Mouse (Mus musculus) thymus, adult 2 months (tissue): ENCODE data around the gene Rragb.

Source experiments
- CTCF ChIP-seq: fragments of 200-500 bp; IDR thresholded peaks from 2 replicates; pipeline ENCODE4 v1.5.1; 2012; ENCODE audit warnings: mild to moderate bottlenecking, control low read depth, low read length, moderate library complexity, borderline replicate concordance; ENCODE audit not compliant: control insufficient read depth, poor library complexity, insufficient read depth; ENCODE audit errors: extremely low read depth
- POLR2A ChIP-seq: fragments of 200-500 bp; IDR thresholded peaks from 2 replicates; pipeline ENCODE4 v1.6.1; 2012; ENCODE audit warnings: mild to moderate bottlenecking, low read length, control low read depth, moderate library complexity; ENCODE audit not compliant: control insufficient read depth, poor library complexity, insufficient read depth; ENCODE audit errors: extremely low read depth

DNA sequence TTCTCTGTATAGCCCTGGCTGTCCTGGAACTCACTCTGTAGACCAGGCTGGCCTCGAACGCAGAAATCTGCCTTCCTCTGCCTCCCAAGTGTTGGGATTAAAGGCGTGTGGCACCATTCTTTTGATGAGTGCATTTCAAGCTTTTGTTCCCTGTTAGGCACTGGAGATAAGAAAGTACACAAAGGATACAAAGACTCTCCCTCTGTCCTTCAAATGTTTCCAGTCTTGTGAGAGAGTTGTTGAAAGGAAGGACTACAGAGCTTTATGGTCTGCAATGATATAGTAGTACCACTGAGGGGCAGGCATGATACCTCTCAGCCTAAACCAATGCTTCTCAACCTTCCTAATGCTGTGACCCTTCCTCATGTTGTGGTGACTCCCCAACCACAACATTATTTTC lies 2.9 kb downstream of the Rragb start:
- TF ChIP-seq CTCF, result no peak
- no peak for TF ChIP-seq POLR2A
